Mouse (Mus musculus) cerebellum, adult 2 months (tissue): Measurements from ENCODE around the gene Arl15.

Experiments
- CTCF ChIP-seq: fragments of 200-500 bp; IDR thresholded peaks from 2 replicates; pipeline ENCODE4 v1.5.1; 2011; ENCODE audit warnings: low read depth, mild to moderate bottlenecking, control low read depth, low read length, moderate library complexity, borderline replicate concordance; ENCODE audit not compliant: insufficient read depth
- POLR2A ChIP-seq: fragments of 200-500 bp; IDR thresholded peaks from 2 replicates; pipeline ENCODE4 v1.6.1; 2011; ENCODE audit warnings: low read length, control low read depth, borderline replicate concordance; ENCODE audit not compliant: insufficient read depth

GRCm38 (mm10) chr13:113814121-113814520 lies 19.8 kb downstream of the Arl15 start:
- TF ChIP-seq POLR2A (no peak), CTCF (no peak)
